Mouse (Mus musculus) kidney, embryonic 16.5 days (tissue): ENCODE results near the gene Srd5a3. TPM values are rescaled to one million over a fixed set of nuclear protein-coding genes. Genes with fewer than 3 reads are reported as not detected.
A peak's percentile ranks its signal among the peaks of the same experiment; 100 is the strongest.

Experiments used
- ATAC-seq: fragments of 200-750 bp; cut with Nextera tagmentation; 2 replicates; pipeline ENCODE4 v1.8.0; 2017; ENCODE audit warnings: moderate TSS enrichment; ENCODE audit not compliant: low FRiP score, low TSS enrichment
- H3K27ac ChIP-seq: fragments of 300-500 bp; sonication (generic); 2 replicates; pipeline ENCODE4 v1.5.1; 2014; ENCODE audit warnings: low read length
- H3K27me3 ChIP-seq: fragments of 300-500 bp; sonication (generic); 2 replicates; pipeline ENCODE4 v1.6.1; 2014; ENCODE audit warnings: low read length, control low read depth, mixed read lengths; ENCODE audit not compliant: insufficient read depth
- H3K36me3 ChIP-seq: fragments of 300-500 bp; sonication (generic); 2 replicates; pipeline ENCODE4 v1.6.1; 2014; ENCODE audit warnings: low read length, control low read depth, mixed read lengths; ENCODE audit not compliant: insufficient read depth
- H3K4me1 ChIP-seq: fragments of 300-500 bp; sonication (generic); 2 replicates; pipeline ENCODE4 v1.6.1; 2014; ENCODE audit warnings: low read length, control low read depth, mixed read lengths; ENCODE audit not compliant: insufficient read depth
- H3K4me2 ChIP-seq: fragments of 300-500 bp; sonication (generic); replicated peaks from 2 replicates; pipeline ENCODE4 v1.6.1; 2014; ENCODE audit warnings: low read depth, low read length
- H3K4me3 ChIP-seq: fragments of 300-500 bp; sonication (generic); 2 replicates; pipeline ENCODE4 v1.5.1; 2014; ENCODE audit warnings: mild to moderate bottlenecking, low read length
- H3K9ac ChIP-seq: fragments of 300-500 bp; sonication (generic); replicated peaks from 2 replicates; pipeline ENCODE4 v1.6.1; 2014; ENCODE audit warnings: low read length
- H3K9me3 ChIP-seq: fragments of 300-500 bp; sonication (generic); 2 replicates; pipeline ENCODE4 v1.6.1; 2016; ENCODE audit warnings: low read length, control low read depth
- WGBS: fragments of 180-500 bp; shearing (Covaris S2); extraction: QIAGEN DNeasy Blood & Tissue Kit; methylation state at CpG from one replicate; pipeline ENCODE4 v1.1.7; 2014; 5-methylcytosine and 5-hydroxymethylcytosine counted together
- polyA plus RNA-seq: library from polyadenylated mRNA; unstranded; fragments of >200 nt; fragmentation: Nextera tagmentation; extraction: Ambion mirVana; gene quantifications from 2 replicates; pipeline ENCODE4 v1.2.1, GENCODE M21; 2015

The Srd5a3 gene
- polyA plus RNA-seq, 1 experiment from 2014 or later: 42.8 TPM

DNA sequence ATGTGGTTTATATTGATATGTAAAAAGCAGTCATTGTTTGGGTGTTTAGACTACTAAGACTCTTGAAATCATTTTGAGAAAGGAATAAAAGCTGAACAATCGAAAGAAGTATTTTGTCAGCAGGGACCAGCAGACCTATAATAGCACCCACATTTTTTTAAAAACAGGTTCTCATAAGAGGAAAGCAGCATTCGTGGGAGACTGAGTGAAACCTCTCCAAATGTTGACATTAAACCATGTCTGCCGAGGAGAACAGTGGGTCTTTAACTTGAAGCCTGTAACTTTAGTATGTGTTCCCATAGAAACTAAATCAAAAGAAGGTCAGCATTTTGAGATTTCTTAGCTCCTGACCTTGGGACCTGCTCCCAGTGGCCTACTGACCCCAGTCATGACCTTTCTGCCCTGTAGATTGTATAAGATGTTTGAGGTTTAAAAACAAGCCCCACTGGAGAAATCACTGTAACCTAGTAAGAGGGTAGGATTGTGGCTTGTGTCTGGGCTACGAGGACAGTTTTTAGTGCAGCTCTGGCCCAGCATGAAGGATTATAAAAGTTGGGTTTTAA, 23.8 kb downstream of the Srd5a3 start:
- Histone ChIP-seq H3K4me2 (no peak overlapping the region), H3K27ac (no peak overlapping the region), H3K4me3 (no peak overlapping the region), H3K9ac (no peak overlapping the region), H3K4me1 (no peaks in the 10 kb centered on the region), H3K36me3 (no peaks in the 10 kb centered on the region), H3K9me3 (no peaks in the 10 kb centered on the region), H3K27me3 (no peaks in the 10 kb centered on the region)
- no peak for ATAC-seq
- WGBS: 51% methylated on average over 4 of the region's 4 CpGs

DNA sequence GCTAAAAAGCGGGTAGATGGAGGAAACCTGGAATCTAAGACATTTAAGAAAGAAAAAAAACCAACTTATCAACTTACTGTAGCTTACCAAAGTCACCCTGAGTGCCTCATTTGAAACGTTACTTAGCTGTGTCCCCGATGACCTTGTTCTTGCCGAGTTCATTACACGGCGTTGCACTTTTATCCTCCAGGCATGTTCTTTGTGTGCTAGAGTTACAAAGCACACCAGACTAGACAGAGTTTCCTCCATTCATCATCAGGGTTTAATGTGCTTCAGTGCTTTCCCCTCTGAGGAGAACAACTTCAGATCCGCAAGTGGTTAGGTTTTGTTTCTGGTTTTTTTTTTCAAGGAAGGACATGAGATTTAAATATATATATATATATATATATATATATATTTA, 24.8 kb downstream of the Srd5a3 start:
- 21% methylated on average over 7 of the region's 7 CpGs for WGBS

DNA sequence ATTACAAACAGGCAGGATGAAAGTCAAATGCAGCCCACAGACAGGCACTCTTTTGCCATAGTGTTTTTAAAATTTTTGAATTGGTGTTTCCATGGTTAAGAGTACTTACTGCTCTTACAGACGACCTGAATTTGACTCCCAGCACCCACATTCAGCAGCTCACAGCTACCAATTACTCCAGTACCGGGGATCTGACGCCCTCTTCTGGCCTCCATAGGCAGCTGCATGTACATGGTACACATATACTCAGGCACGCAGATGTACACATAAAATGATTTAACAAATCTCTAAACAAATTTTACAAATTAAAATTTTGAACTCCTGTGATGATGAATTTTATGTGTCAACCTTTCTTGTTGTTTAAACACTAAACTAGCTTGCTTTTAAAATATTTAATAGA, 30.5 kb downstream of the Srd5a3 start:
- WGBS: 79% methylated on average over 4 of the region's 4 CpGs
- no peak overlapping the region for H3K27ac ChIP-seq
- no peaks in the 10 kb centered on the region for H3K36me3 ChIP-seq

More for the DNA sequence above, 24.8 kb downstream of the Srd5a3 start:
- ATAC-seq: peak; percentile 46; the same call in 1 of the 2 replicates
- Histone ChIP-seq H3K4me1 (no peaks in the 10 kb centered on the region), H3K9ac (no peak overlapping the region), H3K4me3 (no peak overlapping the region), H3K9me3 (no peaks in the 10 kb centered on the region), H3K36me3 (no peaks in the 10 kb centered on the region), H3K27ac (no peak overlapping the region), H3K27me3 (no peaks in the 10 kb centered on the region), H3K4me2 (no peak overlapping the region)

GRCm38 (mm10) chr5:76171039-76171438, 31.0 kb downstream of the Srd5a3 start:
- H3K9me3 ChIP-seq: no peaks in the 10 kb centered on the region
- ATAC-seq: no peak
- no peak overlapping the region for H3K27ac ChIP-seq
- no peaks in the 10 kb centered on the region for H3K4me1 ChIP-seq
- no peak overlapping the region for H3K4me2 ChIP-seq
- H3K4me3 ChIP-seq: no peak overlapping the region
- H3K9ac ChIP-seq: no peak overlapping the region
- H3K27me3 ChIP-seq: no peaks in the 10 kb centered on the region
- no peaks in the 10 kb centered on the region for H3K36me3 ChIP-seq

More for the DNA sequence above, 30.5 kb downstream of the Srd5a3 start:
- Histone ChIP-seq H3K9ac (no peak overlapping the region), H3K9me3 (no peaks in the 10 kb centered on the region), H3K4me2 (no peak overlapping the region), H3K4me3 (no peak overlapping the region), H3K27me3 (no peaks in the 10 kb centered on the region), H3K4me1 (no peaks in the 10 kb centered on the region)
- no peak for ATAC-seq

GRCm38 (mm10) chr5:76175051-76175450, 35.0 kb downstream of the Srd5a3 start:
- 89% methylated on average over 4 of the region's 4 CpGs for WGBS
- Histone ChIP-seq H3K36me3 (no peaks in the 10 kb centered on the region), H3K27me3 (no peaks in the 10 kb centered on the region), H3K4me1 (peaks cover 9% of the 10 kb centered on the region), H3K4me3 (no peak overlapping the region), H3K9ac (no peak overlapping the region), H3K4me2 (no peak overlapping the region), H3K9me3 (no peaks in the 10 kb centered on the region), H3K27ac (no peak overlapping the region)
- no peak for ATAC-seq

GRCm38 (mm10) chr5:76176411-76176810, 36.3 kb downstream of the Srd5a3 start:
- no peaks in the 10 kb centered on the region for H3K9me3 ChIP-seq
- H3K27ac ChIP-seq: no peak overlapping the region
- H3K4me2 ChIP-seq: no peak overlapping the region
- no peak overlapping the region for H3K9ac ChIP-seq
- H3K27me3 ChIP-seq: no peaks in the 10 kb centered on the region
- H3K36me3 ChIP-seq: no peaks in the 10 kb centered on the region
- 32% methylated on average over 3 of the region's 3 CpGs for WGBS
- H3K4me1 ChIP-seq: peaks cover 9% of the 10 kb centered on the region
- no peak for ATAC-seq
- H3K4me3 ChIP-seq: no peak overlapping the region

DNA sequence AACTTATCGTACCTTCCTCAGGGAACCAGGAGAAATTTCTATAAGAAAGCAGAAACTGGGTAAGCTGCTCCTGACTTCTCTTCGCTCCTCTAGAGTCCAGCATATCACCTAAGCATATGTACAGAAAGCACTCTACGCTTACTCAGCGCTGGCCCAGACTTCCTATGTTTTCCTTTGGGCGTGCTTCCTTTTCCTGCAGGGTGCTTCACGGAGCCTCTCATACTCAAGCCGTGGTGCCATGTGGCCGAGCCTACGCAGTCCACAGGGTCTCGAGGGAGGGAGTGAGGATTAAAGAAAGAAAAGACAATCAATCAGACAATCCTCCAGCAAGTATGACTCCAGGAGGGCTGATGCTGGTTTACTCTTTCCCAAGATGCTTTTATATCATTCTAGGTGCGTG, 36.8 kb downstream of the Srd5a3 start:
- Histone ChIP-seq H3K9ac (no peak overlapping the region), H3K27ac (no peak overlapping the region), H3K36me3 (no peaks in the 10 kb centered on the region), H3K4me2 (no peak overlapping the region), H3K9me3 (no peaks in the 10 kb centered on the region), H3K4me1 (peaks cover 9% of the 10 kb centered on the region), H3K4me3 (no peak overlapping the region), H3K27me3 (no peaks in the 10 kb centered on the region)
- 65% methylated on average over 11 of the region's 11 CpGs for WGBS
- ATAC-seq: no peak

DNA sequence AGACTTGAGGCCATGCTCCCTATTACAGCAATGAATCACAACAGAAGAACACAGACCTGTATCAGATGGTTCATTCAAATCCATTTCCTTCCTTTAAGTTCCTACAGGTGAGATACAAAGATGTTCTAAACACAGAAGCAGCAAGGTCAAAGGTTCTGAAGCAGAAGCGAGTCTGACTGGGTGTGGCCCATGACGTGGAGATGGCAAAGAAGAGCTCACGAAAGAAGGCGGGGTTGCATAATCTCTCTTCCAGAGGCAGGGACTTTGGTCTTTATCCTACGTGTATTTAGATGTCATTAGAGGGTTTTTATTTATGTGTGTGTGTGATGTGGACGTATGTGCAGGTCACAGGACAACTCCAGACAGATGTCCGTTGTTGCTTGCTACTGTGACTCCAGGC, 37.6 kb downstream of the Srd5a3 start:
- Histone ChIP-seq H3K4me3 (no peak overlapping the region), H3K9me3 (no peaks in the 10 kb centered on the region), H3K36me3 (no peaks in the 10 kb centered on the region), H3K4me1 (peaks cover 12% of the 10 kb centered on the region), H3K9ac (no peak overlapping the region), H3K27me3 (no peaks in the 10 kb centered on the region), H3K27ac (no peak overlapping the region), H3K4me2 (no peak overlapping the region)
- 70% methylated on average over 7 of the region's 7 CpGs for WGBS
- no peak for ATAC-seq

DNA sequence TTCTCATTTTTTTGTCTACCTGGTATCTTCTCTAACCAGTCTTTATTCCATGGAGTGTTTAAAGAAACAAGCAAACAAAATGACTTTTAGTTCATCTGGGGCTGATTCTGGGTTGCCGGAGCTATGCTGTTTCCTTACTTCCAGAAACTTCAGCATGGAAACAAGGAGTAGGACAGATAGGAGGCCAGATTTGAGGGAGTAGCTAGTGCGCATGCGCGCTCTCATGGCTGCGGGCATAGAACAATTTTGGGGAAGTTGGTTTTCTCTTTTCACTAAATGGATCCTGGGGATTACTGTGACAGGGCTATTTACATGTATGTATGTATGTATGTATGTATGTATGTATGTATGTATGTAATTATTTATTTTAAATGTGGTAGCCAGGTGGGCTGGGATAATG, 39.1 kb downstream of the Srd5a3 start:
- no peak overlapping the region for H3K4me2 ChIP-seq
- H3K27ac ChIP-seq: no peak overlapping the region
- H3K4me1 ChIP-seq: peaks cover 20% of the 10 kb centered on the region
- no peaks in the 10 kb centered on the region for H3K27me3 ChIP-seq
- no peak overlapping the region for H3K9ac ChIP-seq
- ATAC-seq: no peak
- H3K4me3 ChIP-seq: no peak overlapping the region
- no peaks in the 10 kb centered on the region for H3K36me3 ChIP-seq
- WGBS: 95% methylated on average over 5 of the region's 5 CpGs
- no peaks in the 10 kb centered on the region for H3K9me3 ChIP-seq

- H3K36me3 ChIP-seq: no peaks in the 10 kb centered on the region
- H3K4me2 ChIP-seq: no peak overlapping the region
- no peak overlapping the region for H3K9ac ChIP-seq
- no peak overlapping the region for H3K4me3 ChIP-seq
- H3K27ac ChIP-seq: no peak overlapping the region
- ATAC-seq: no peak
- H3K9me3 ChIP-seq: no peaks in the 10 kb centered on the region
- H3K27me3 ChIP-seq: no peaks in the 10 kb centered on the region
- 78% methylated on average over 5 of the region's 5 CpGs for WGBS
- peaks cover 20% of the 10 kb centered on the region for H3K4me1 ChIP-seq
These were observed 39.7 kb downstream of the Srd5a3 start for GRCm38 (mm10) chr5:76179791-76180190.
